Mouse (Mus musculus): ENCODE measurements around the gene Me3. TPM values are rescaled to one million over a fixed set of nuclear protein-coding genes. Genes with fewer than 3 reads are reported as not detected.

Gene Me3
- total and polyA plus RNA-seq, 2 experiments from 2014 or later = 15.5 to 23.5 TPM

GRCm38 (mm10) chr7:89843533-89843932 is 211.3 kb downstream of the Me3 start:
- ATAC-seq (ENCODE audit: insufficient read depth, low read depth) = no peak
- DNase-seq (ENCODE audit: low spot score) = peak; percentile 28
- H3K4me1 ChIP-seq (ENCODE audit: control insufficient read depth, insufficient read depth) = no peaks in the 10 kb centered on the region; the same call in 1 of the 2 replicates
- no peaks in the 10 kb centered on the region for H3K9me3 ChIP-seq (replicated peaks; ENCODE audit: control insufficient read depth, low read length)
- H3K36me3 ChIP-seq (replicated peaks; ENCODE audit: control insufficient read depth, insufficient read depth, low read length) = no peaks in the 10 kb centered on the region
- 25% methylated on average over 6 of the region's 6 CpGs for WGBS
- peak; percentile 66 for TF ChIP-seq CTCF (IDR thresholded peaks at IDR 0.05; ENCODE audit: low read depth)
- TF ChIP-seq EP300 (IDR thresholded peaks at IDR 0.05; ENCODE audit: low read depth) = no peak
- no peak overlapping the region for H3K27ac ChIP-seq (ENCODE audit: low read depth)
- no peaks in the 10 kb centered on the region for H3K27me3 ChIP-seq (ENCODE audit: control insufficient read depth, insufficient read depth, low read length)
- H3K4me2 ChIP-seq (ENCODE audit: low read depth, low read length) = no peak overlapping the region
- H3K9ac ChIP-seq (replicated peaks; ENCODE audit: low read depth, low read length) = no peak overlapping the region
- no peak overlapping the region for H3K4me3 ChIP-seq (ENCODE audit: low read depth, low read length)

- Histone ChIP-seq H3K4me1 (ENCODE audit: control insufficient read depth, insufficient read depth) (no peaks in the 10 kb centered on the region; the same call in 1 of the 2 replicates), H3K4me3 (ENCODE audit: low read depth, low read length) (no peak overlapping the region), H3K27ac (ENCODE audit: low read depth) (no peak overlapping the region), H3K9me3 (replicated peaks; ENCODE audit: control insufficient read depth, low read length) (no peaks in the 10 kb centered on the region), H3K36me3 (replicated peaks; ENCODE audit: control insufficient read depth, insufficient read depth, low read length) (no peaks in the 10 kb centered on the region), H3K27me3 (ENCODE audit: control insufficient read depth, insufficient read depth, low read length) (no peaks in the 10 kb centered on the region), H3K9ac (replicated peaks; ENCODE audit: low read depth, low read length) (no peak overlapping the region), H3K4me2 (ENCODE audit: low read depth, low read length) (no peak overlapping the region)
- TF ChIP-seq CTCF (IDR thresholded peaks at IDR 0.05; ENCODE audit: low read depth) (no peak), EP300 (IDR thresholded peaks at IDR 0.05; ENCODE audit: low read depth) (no peak)
- 61% methylated on average over 4 of the region's 4 CpGs for WGBS
- ATAC-seq (ENCODE audit: insufficient read depth, low read depth) (no peak), DNase-seq (ENCODE audit: low spot score) (no peak)
Observed at GRCm38 (mm10) chr7:89845669-89846068, 213.5 kb downstream of the Me3 start.

- no peak overlapping the region for H3K4me3 ChIP-seq (ENCODE audit: low read depth, low read length)
- DNase-seq (ENCODE audit: low spot score) = no peak
- H3K4me1 ChIP-seq (ENCODE audit: control insufficient read depth, insufficient read depth) = no peaks in the 10 kb centered on the region
- no peak overlapping the region for H3K4me2 ChIP-seq (ENCODE audit: low read depth, low read length)
- TF ChIP-seq EP300 (IDR thresholded peaks at IDR 0.05; ENCODE audit: low read depth) = no peak
- no peak for TF ChIP-seq CTCF (IDR thresholded peaks at IDR 0.05; ENCODE audit: low read depth)
- H3K36me3 ChIP-seq (replicated peaks; ENCODE audit: control insufficient read depth, insufficient read depth, low read length) = no peaks in the 10 kb centered on the region
- whole genome bisulfite sequencing = 57% methylated on average over 3 of the region's 3 CpGs
- H3K27me3 ChIP-seq (ENCODE audit: control insufficient read depth, insufficient read depth, low read length) = no peaks in the 10 kb centered on the region
- no peak for ATAC-seq (ENCODE audit: insufficient read depth, low read depth)
- H3K27ac ChIP-seq (ENCODE audit: low read depth) = no peak overlapping the region
- H3K9me3 ChIP-seq (replicated peaks; ENCODE audit: control insufficient read depth, low read length) = no peaks in the 10 kb centered on the region
- H3K9ac ChIP-seq (replicated peaks; ENCODE audit: low read depth, low read length) = no peak overlapping the region
Observed at GRCm38 (mm10) chr7:89850510-89850909, 218.3 kb downstream of the Me3 start.

- no peaks in the 10 kb centered on the region for H3K4me1 ChIP-seq (ENCODE audit: control insufficient read depth, insufficient read depth)
- no peaks in the 10 kb centered on the region for H3K9me3 ChIP-seq (replicated peaks; ENCODE audit: control insufficient read depth, low read length)
- no peak overlapping the region for H3K4me3 ChIP-seq (ENCODE audit: low read depth, low read length)
- DNase-seq (ENCODE audit: low spot score) (no peak), ATAC-seq (ENCODE audit: insufficient read depth, low read depth) (no peak)
- no peaks in the 10 kb centered on the region for H3K27me3 ChIP-seq (ENCODE audit: control insufficient read depth, insufficient read depth, low read length)
- no peak overlapping the region for H3K4me2 ChIP-seq (ENCODE audit: low read depth, low read length)
- WGBS = 73% methylated on average over 10 of the region's 10 CpGs
- H3K27ac ChIP-seq (ENCODE audit: low read depth) = no peak overlapping the region
- H3K9ac ChIP-seq (replicated peaks; ENCODE audit: low read depth, low read length) = no peak overlapping the region
- H3K36me3 ChIP-seq (replicated peaks; ENCODE audit: control insufficient read depth, insufficient read depth, low read length) = no peaks in the 10 kb centered on the region
- TF ChIP-seq CTCF (IDR thresholded peaks at IDR 0.05; ENCODE audit: low read depth) (no peak), EP300 (IDR thresholded peaks at IDR 0.05; ENCODE audit: low read depth) (no peak)
Observed at GRCm38 (mm10) chr7:89852158-89853095, 220.2 kb downstream of the Me3 start.

- WGBS = 85% methylated on average over 5 of the region's 5 CpGs
- no peak overlapping the region for H3K9ac ChIP-seq (replicated peaks; ENCODE audit: low read depth, low read length)
- DNase-seq (ENCODE audit: low spot score) = no peak
- H3K27ac ChIP-seq (ENCODE audit: low read depth) = no peak overlapping the region
- no peak overlapping the region for H3K4me3 ChIP-seq (ENCODE audit: low read depth, low read length)
- no peaks in the 10 kb centered on the region for H3K27me3 ChIP-seq (ENCODE audit: control insufficient read depth, insufficient read depth, low read length)
- no peaks in the 10 kb centered on the region for H3K36me3 ChIP-seq (replicated peaks; ENCODE audit: control insufficient read depth, insufficient read depth, low read length)
- TF ChIP-seq EP300 (IDR thresholded peaks at IDR 0.05; ENCODE audit: low read depth) (no peak), CTCF (IDR thresholded peaks at IDR 0.05; ENCODE audit: low read depth) (no peak)
- ATAC-seq (ENCODE audit: insufficient read depth, low read depth) = no peak
- no peaks in the 10 kb centered on the region for H3K4me1 ChIP-seq (ENCODE audit: control insufficient read depth, insufficient read depth)
- no peaks in the 10 kb centered on the region for H3K9me3 ChIP-seq (replicated peaks; ENCODE audit: control insufficient read depth, low read length)
- no peak overlapping the region for H3K4me2 ChIP-seq (ENCODE audit: low read depth, low read length)
Observed at GRCm38 (mm10) chr7:89853131-89853530, 220.9 kb downstream of the Me3 start.

All from heart, postnatal 0 days (tissue).